Mouse (Mus musculus) liver, embryonic 18 days (tissue): ENCODE results near the gene Cltc. TPM values are rescaled to one million over a fixed set of nuclear protein-coding genes. Genes with fewer than 3 reads are reported as not detected.

ENCODE experiments used
- polyA plus RNA-seq: library from polyadenylated mRNA; depleted of rRNA; stranded (reverse); fragments of >200 nt; gene quantifications from 2 replicates; pipeline ENCODE4 v1.2.3, GENCODE M21; 2012; rRNA removed

Cltc gene
- 54.9 and 56.2 TPM in 2 replicates for polyA plus RNA-seq

DNA sequence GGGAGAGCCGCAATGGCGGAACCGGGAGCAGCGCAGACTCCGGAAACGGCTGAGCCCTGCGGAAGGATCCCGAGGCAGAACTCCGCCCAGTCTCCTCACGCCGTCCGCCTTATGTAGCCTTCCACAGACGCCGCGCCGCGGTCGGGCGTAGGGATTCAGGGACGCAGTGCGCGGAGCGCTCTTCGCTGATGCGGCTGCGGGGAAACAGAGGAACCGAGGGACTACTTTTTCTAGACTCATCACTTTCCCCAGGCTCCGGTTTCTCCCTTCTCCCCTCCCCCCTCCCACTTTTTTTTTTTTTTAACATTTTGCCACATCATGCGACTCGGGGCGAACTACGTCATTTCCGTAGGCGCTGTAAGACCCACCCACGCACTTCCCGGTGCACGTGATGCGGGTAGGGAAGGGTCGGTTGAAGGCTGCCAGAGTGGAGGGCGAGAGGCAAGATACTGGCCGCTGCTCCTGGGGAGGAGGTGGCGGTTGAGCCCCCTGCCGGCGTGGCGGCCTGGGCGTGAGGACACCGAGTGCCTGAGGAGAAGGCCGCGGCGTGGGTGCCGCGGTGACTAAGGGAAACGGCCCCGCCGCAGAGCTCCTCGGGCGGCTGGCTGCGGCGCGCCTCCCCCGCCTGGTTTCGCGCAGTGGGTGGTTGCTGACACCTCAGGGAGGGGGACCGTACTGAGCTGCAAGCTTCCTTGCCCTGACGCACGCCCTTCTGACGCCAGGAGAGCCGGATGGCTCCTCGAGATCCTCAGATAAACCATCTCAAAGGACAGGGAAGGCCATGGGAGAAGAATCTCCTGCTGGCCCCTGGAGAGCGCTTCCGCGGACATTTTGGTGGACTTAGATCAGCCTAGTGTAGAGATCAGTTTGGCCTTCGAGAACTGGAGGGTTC lies at the start of gene Cltc:
Gene Cltc (minus strand): TSS at position 86 of the 892 bp plus-strand sequence.

DNA sequence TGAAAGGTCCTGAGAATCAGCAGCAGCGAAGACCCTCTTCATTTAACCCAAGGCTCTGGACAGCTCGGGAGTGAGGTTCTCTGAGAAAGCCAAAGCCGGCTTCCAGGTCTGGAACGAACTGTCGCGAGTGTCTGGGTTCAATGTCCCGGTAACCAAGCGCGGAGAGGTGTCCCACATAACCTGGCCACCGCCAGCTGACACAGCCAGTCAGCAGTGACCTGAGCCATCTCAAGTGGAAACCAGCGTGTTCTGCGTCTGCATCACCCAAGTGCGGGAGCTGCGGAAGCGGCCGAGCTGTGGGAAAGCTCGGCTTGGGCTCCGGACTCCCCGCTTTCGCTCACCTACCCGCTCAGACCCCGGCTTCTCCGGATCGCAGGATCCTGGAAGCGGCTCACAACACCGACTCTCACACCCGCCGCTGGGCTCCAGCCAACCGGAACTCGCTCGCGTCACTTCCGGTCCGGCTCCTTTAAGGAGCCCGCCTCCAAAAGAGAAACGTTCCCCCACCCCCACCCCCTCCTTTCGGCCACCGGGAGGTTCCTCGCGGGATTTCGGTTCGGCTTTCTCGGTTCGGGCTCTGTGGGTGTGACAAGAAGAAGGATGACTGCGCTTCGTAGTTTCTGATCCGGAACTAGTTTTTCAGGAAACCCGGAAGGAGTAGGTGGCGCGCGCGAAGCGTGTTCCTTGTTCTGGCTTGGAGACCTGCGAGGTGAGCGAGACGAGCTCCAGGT lies 73.8 kb downstream of the Cltc start, which contains the start of the genes Vmp1 and Ptrh2:
Gene Vmp1 (minus strand): TSS at position 442 of the 731 bp plus-strand sequence.
Gene Ptrh2 (plus strand): TSS at position 591 of the 731 bp plus-strand sequence.

Other genes with a start within 250 kb of the Cltc start
- gene Rps6kb1, start 212.8 kb downstream of the Cltc start, polyA plus RNA-seq, result 8.2 and 8.9 TPM in 2 replicates
- 3.2 and 3.3 TPM in 2 replicates for gene Tubd1, start 212.6 kb downstream of the Cltc start, polyA plus RNA-seq
- 55.4 and 63.3 TPM in 2 replicates for gene Vmp1, start 73.7 kb downstream of the Cltc start, polyA plus RNA-seq
- 7.0 and 7.5 TPM in 2 replicates for gene Ptrh2, start 73.6 kb downstream of the Cltc start, polyA plus RNA-seq
- gene Dhx40, start 50.2 kb upstream of the Cltc start, polyA plus RNA-seq, result 4.9 and 5.0 TPM in 2 replicates
- gene Ypel2, start 236.1 kb upstream of the Cltc start, polyA plus RNA-seq, result 2.3 and 2.5 TPM in 2 replicates